Mouse (Mus musculus): ENCODE measurements around the gene Satb2. TPM values are rescaled to one million over a fixed set of nuclear protein-coding genes. Genes with fewer than 3 reads are reported as not detected.
A peak's percentile ranks its signal among the peaks of the same experiment; 100 is the strongest.

Satb2 gene
- polyA plus RNA-seq, 1 experiment from 2014 or later = 0.22 TPM

GRCm38 (mm10) chr1:56871485-56871884, 107.0 kb downstream of the Satb2 start:
- H3K9ac ChIP-seq = no peak overlapping the region
- H3K4me1 ChIP-seq (replicated peaks) = 0 out of 2 replicates have a peak, but pooled peaks cover 3% of the 10 kb centered on the region
- no peak for ATAC-seq (ENCODE audit: insufficient number of reproducible peaks, low FRiP score)
- no peak overlapping the region for H3K27ac ChIP-seq (ENCODE audit: poor library complexity, severe bottlenecking)
- H3K4me3 ChIP-seq = no peak overlapping the region
- H3K9me3 ChIP-seq (replicated peaks) = no peaks in the 10 kb centered on the region
- H3K36me3 ChIP-seq = no peaks in the 10 kb centered on the region
- 92% methylated on average over 8 of the region's 8 CpGs for WGBS
- no peak overlapping the region for H3K4me2 ChIP-seq
- no peaks in the 10 kb centered on the region for H3K27me3 ChIP-seq (replicated peaks)

GRCm38 (mm10) chr1:56865246-56865645, 113.2 kb downstream of the Satb2 start:
- Histone ChIP-seq H3K9me3 (replicated peaks) (no peaks in the 10 kb centered on the region), H3K9ac (no peak overlapping the region), H3K27ac (ENCODE audit: poor library complexity, severe bottlenecking) (no peak overlapping the region), H3K4me2 (no peak overlapping the region), H3K4me1 (replicated peaks) (0 out of 2 replicates have a peak, but pooled peaks cover 7% of the 10 kb centered on the region), H3K27me3 (replicated peaks) (no peaks in the 10 kb centered on the region), H3K36me3 (no peaks in the 10 kb centered on the region), H3K4me3 (no peak overlapping the region)
- no peak for ATAC-seq (ENCODE audit: insufficient number of reproducible peaks, low FRiP score)
- 85% methylated on average over 1 of the region's 1 CpGs for WGBS

- Histone ChIP-seq H3K36me3 (no peaks in the 10 kb centered on the region), H3K9ac (no peak overlapping the region), H3K4me2 (no peak overlapping the region), H3K27me3 (replicated peaks) (no peaks in the 10 kb centered on the region), H3K4me1 (replicated peaks) (peaks cover 15% of the 10 kb centered on the region), H3K27ac (ENCODE audit: poor library complexity, severe bottlenecking) (no peak overlapping the region), H3K4me3 (no peak overlapping the region), H3K9me3 (replicated peaks) (no peaks in the 10 kb centered on the region)
- 69% methylated on average over 4 of the region's 4 CpGs for WGBS
- no peak for ATAC-seq (ENCODE audit: insufficient number of reproducible peaks, low FRiP score)
Measured at GRCm38 (mm10) chr1:56862799-56863198, 115.7 kb downstream of the Satb2 start.

GRCm38 (mm10) chr1:56857202-56857601, 121.2 kb downstream of the Satb2 start:
- peaks cover 15% of the 10 kb centered on the region for H3K4me1 ChIP-seq (replicated peaks)
- no peak overlapping the region for H3K4me3 ChIP-seq
- H3K27ac ChIP-seq (ENCODE audit: poor library complexity, severe bottlenecking) = peak overlapping the region; percentile 68
- WGBS = 51% methylated on average over 8 of the region's 8 CpGs
- no peaks in the 10 kb centered on the region for H3K36me3 ChIP-seq
- no peaks in the 10 kb centered on the region for H3K27me3 ChIP-seq (replicated peaks)
- H3K9me3 ChIP-seq (replicated peaks) = no peaks in the 10 kb centered on the region
- H3K9ac ChIP-seq = no peak overlapping the region
- H3K4me2 ChIP-seq = no peak overlapping the region
- ATAC-seq (ENCODE audit: insufficient number of reproducible peaks, low FRiP score) = 0 out of 2 replicates have a peak, but pooled peaks have one; percentile 53

GRCm38 (mm10) chr1:56850446-56850845, 128.0 kb downstream of the Satb2 start:
- H3K27ac ChIP-seq (ENCODE audit: poor library complexity, severe bottlenecking) = no peak overlapping the region
- H3K4me2 ChIP-seq = no peak overlapping the region
- H3K9ac ChIP-seq = no peak overlapping the region
- no peaks in the 10 kb centered on the region for H3K9me3 ChIP-seq (replicated peaks)
- ATAC-seq (ENCODE audit: insufficient number of reproducible peaks, low FRiP score) = no peak
- no peak overlapping the region for H3K4me3 ChIP-seq
- no peaks in the 10 kb centered on the region for H3K4me1 ChIP-seq (replicated peaks)
- 84% methylated on average over 8 of the region's 8 CpGs for WGBS
- no peaks in the 10 kb centered on the region for H3K27me3 ChIP-seq (replicated peaks)
- H3K36me3 ChIP-seq = no peaks in the 10 kb centered on the region

GRCm38 (mm10) chr1:56846358-56846757, 132.1 kb downstream of the Satb2 start:
- Histone ChIP-seq H3K4me1 (replicated peaks) (no peaks in the 10 kb centered on the region), H3K4me3 (no peak overlapping the region), H3K36me3 (no peaks in the 10 kb centered on the region), H3K4me2 (no peak overlapping the region), H3K27ac (ENCODE audit: poor library complexity, severe bottlenecking) (no peak overlapping the region), H3K9ac (no peak overlapping the region), H3K27me3 (replicated peaks) (no peaks in the 10 kb centered on the region), H3K9me3 (replicated peaks) (no peaks in the 10 kb centered on the region)
- ATAC-seq (ENCODE audit: insufficient number of reproducible peaks, low FRiP score) = no peak
- WGBS = 92% methylated on average over 9 of the region's 9 CpGs

- Histone ChIP-seq H3K4me3 (no peak overlapping the region), H3K9me3 (replicated peaks) (no peaks in the 10 kb centered on the region), H3K27ac (ENCODE audit: poor library complexity, severe bottlenecking) (no peak overlapping the region), H3K36me3 (no peaks in the 10 kb centered on the region), H3K9ac (no peak overlapping the region), H3K4me1 (replicated peaks) (no peaks in the 10 kb centered on the region), H3K27me3 (replicated peaks) (no peaks in the 10 kb centered on the region), H3K4me2 (no peak overlapping the region)
- no peak for ATAC-seq (ENCODE audit: insufficient number of reproducible peaks, low FRiP score)
- WGBS = 82% methylated on average over 8 of the region's 8 CpGs
Measured at GRCm38 (mm10) chr1:56845523-56846118, 132.8 kb downstream of the Satb2 start.

- no peak overlapping the region for H3K27ac ChIP-seq (ENCODE audit: poor library complexity, severe bottlenecking)
- no peaks in the 10 kb centered on the region for H3K4me1 ChIP-seq (replicated peaks)
- ATAC-seq (ENCODE audit: insufficient number of reproducible peaks, low FRiP score) = no peak
- no peaks in the 10 kb centered on the region for H3K36me3 ChIP-seq
- no peaks in the 10 kb centered on the region for H3K9me3 ChIP-seq (replicated peaks)
- H3K4me2 ChIP-seq = no peak overlapping the region
- 9% methylated on average over 10 of the region's 10 CpGs for WGBS
- H3K9ac ChIP-seq = no peak overlapping the region
- H3K4me3 ChIP-seq = no peak overlapping the region
- H3K27me3 ChIP-seq (replicated peaks) = no peaks in the 10 kb centered on the region
Measured at GRCm38 (mm10) chr1:56844551-56845330, 133.7 kb downstream of the Satb2 start.

GRCm38 (mm10) chr1:56838901-56839300, 139.5 kb downstream of the Satb2 start:
- Histone ChIP-seq H3K27me3 (replicated peaks) (no peaks in the 10 kb centered on the region), H3K4me3 (no peak overlapping the region), H3K27ac (ENCODE audit: poor library complexity, severe bottlenecking) (no peak overlapping the region), H3K4me2 (no peak overlapping the region), H3K36me3 (no peaks in the 10 kb centered on the region), H3K9me3 (replicated peaks) (no peaks in the 10 kb centered on the region), H3K4me1 (replicated peaks) (no peaks in the 10 kb centered on the region), H3K9ac (no peak overlapping the region)
- no peak for ATAC-seq (ENCODE audit: insufficient number of reproducible peaks, low FRiP score)
- 24% methylated on average over 1 of the region's 1 CpGs for WGBS

GRCm38 (mm10) chr1:56833984-56834900, 144.2 kb downstream of the Satb2 start:
- Histone ChIP-seq H3K36me3 (no peaks in the 10 kb centered on the region), H3K27ac (ENCODE audit: poor library complexity, severe bottlenecking) (no peak overlapping the region), H3K4me3 (no peak overlapping the region), H3K9me3 (replicated peaks) (no peaks in the 10 kb centered on the region), H3K27me3 (replicated peaks) (no peaks in the 10 kb centered on the region), H3K4me1 (replicated peaks) (no peaks in the 10 kb centered on the region), H3K4me2 (no peak overlapping the region), H3K9ac (no peak overlapping the region)
- 82% methylated on average over 6 of the region's 6 CpGs for WGBS
- ATAC-seq (ENCODE audit: insufficient number of reproducible peaks, low FRiP score) = no peak

GRCm38 (mm10) chr1:56833307-56833706, 145.1 kb downstream of the Satb2 start:
- 69% methylated on average over 6 of the region's 6 CpGs for WGBS
- no peak overlapping the region for H3K9ac ChIP-seq
- no peak overlapping the region for H3K27ac ChIP-seq (ENCODE audit: poor library complexity, severe bottlenecking)
- H3K4me1 ChIP-seq (replicated peaks) = no peaks in the 10 kb centered on the region
- H3K4me3 ChIP-seq = no peak overlapping the region
- no peaks in the 10 kb centered on the region for H3K36me3 ChIP-seq
- ATAC-seq (ENCODE audit: insufficient number of reproducible peaks, low FRiP score) = no peak
- H3K27me3 ChIP-seq (replicated peaks) = no peaks in the 10 kb centered on the region
- no peaks in the 10 kb centered on the region for H3K9me3 ChIP-seq (replicated peaks)
- H3K4me2 ChIP-seq = no peak overlapping the region

Data from heart, embryonic 12.5 days (tissue).